Mouse (Mus musculus) cortical plate, adult 2 months (tissue): Measurements from ENCODE around the gene Mlana. TPM values are rescaled to one million over a fixed set of nuclear protein-coding genes. Genes with fewer than 3 reads are reported as not detected.

Experiments
- H3K27ac ChIP-seq: fragments of 200-500 bp; 2 replicates; pipeline ENCODE4 v1.5.1; 2012; ENCODE audit warnings: low read length, control low read depth, inconsistent platforms; ENCODE audit not compliant: insufficient read depth
- H3K4me1 ChIP-seq: fragments of 200-500 bp; 2 replicates; pipeline ENCODE4 v1.6.1; 2011; ENCODE audit warnings: low read length; ENCODE audit not compliant: control insufficient read depth, insufficient read depth
- H3K4me3 ChIP-seq: fragments of 200-500 bp; 2 replicates; pipeline ENCODE4 v1.5.1; 2011; ENCODE audit warnings: mild to moderate bottlenecking, low read length, control low read depth; ENCODE audit not compliant: insufficient read depth
- CTCF ChIP-seq: fragments of 200-500 bp; IDR thresholded peaks from 2 replicates; pipeline ENCODE4 v1.5.1; 2011; ENCODE audit warnings: mild to moderate bottlenecking, control low read depth, low read length; ENCODE audit not compliant: insufficient read depth; ENCODE audit errors: extremely low read depth
- POLR2A ChIP-seq: fragments of 200-500 bp; IDR thresholded peaks from 2 replicates; pipeline ENCODE4 v1.6.1; 2011; ENCODE audit warnings: mild to moderate bottlenecking, low read length, control low read depth; ENCODE audit not compliant: insufficient read depth; ENCODE audit errors: extremely low read depth
- polyA plus RNA-seq: library from polyadenylated mRNA; depleted of rRNA; stranded (reverse); fragments of >200 nt; gene quantifications from 2 replicates; pipeline ENCODE4 v1.2.3, GENCODE M21; 2012

The Mlana gene
- polyA plus RNA-seq, 1 experiment, result not detected

DNA sequence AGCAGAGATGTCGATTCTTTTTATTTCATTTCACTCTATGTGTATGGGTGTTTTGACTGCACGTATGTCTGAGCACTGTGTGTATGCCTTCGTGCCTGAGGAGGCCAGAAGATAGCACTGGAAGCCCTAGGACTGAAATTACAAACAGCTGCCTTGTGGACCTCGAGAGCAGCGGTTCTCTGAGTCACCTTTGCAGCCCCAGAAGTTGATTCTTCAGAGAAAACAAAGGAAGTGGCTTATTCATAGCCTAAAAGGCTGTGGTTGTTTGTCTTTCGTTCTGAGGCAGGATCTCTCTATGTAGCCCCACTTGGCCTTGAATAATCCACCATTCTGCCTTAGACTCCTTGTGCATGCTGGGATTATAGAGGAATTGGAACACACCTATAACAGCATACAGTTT lies 37.9 kb upstream of the Mlana start:
- H3K27ac ChIP-seq, result no peak overlapping the region
- H3K4me3 ChIP-seq, result no peak overlapping the region
- TF ChIP-seq CTCF (no peak), POLR2A (no peak)
- H3K4me1 ChIP-seq, result no peaks in the 10 kb centered on the region; the same call in none of the 2 replicates

GRCm38 (mm10) chr19:29660835-29661764 lies 36.5 kb upstream of the Mlana start:
- Histone ChIP-seq H3K4me1 (no peaks in the 10 kb centered on the region; the same call in 1 of the 2 replicates), H3K4me3 (no peak overlapping the region), H3K27ac (no peak overlapping the region)
- TF ChIP-seq CTCF, result no peak

GRCm38 (mm10) chr19:29661974-29662580 lies 35.5 kb upstream of the Mlana start:
- Histone ChIP-seq H3K4me3 (no peak overlapping the region), H3K27ac (no peak overlapping the region), H3K4me1 (no peaks in the 10 kb centered on the region; the same call in 1 of the 2 replicates)
- TF ChIP-seq POLR2A, result no peak
- no peak for TF ChIP-seq CTCF

- no peak for TF ChIP-seq POLR2A
- TF ChIP-seq CTCF, result no peak
- no peak overlapping the region for H3K4me3 ChIP-seq
- H3K4me1 ChIP-seq, result no peaks in the 10 kb centered on the region; the same call in 1 of the 2 replicates
- no peak overlapping the region for H3K27ac ChIP-seq
Measured at GRCm38 (mm10) chr19:29663780-29664179, 33.8 kb upstream of the Mlana start.

GRCm38 (mm10) chr19:29664934-29665333 lies 32.7 kb upstream of the Mlana start:
- Histone ChIP-seq H3K4me3 (no peak overlapping the region), H3K4me1 (no peaks in the 10 kb centered on the region; the same call in 1 of the 2 replicates), H3K27ac (no peak overlapping the region)
- TF ChIP-seq CTCF, result no peak
- TF ChIP-seq POLR2A, result no peak

DNA sequence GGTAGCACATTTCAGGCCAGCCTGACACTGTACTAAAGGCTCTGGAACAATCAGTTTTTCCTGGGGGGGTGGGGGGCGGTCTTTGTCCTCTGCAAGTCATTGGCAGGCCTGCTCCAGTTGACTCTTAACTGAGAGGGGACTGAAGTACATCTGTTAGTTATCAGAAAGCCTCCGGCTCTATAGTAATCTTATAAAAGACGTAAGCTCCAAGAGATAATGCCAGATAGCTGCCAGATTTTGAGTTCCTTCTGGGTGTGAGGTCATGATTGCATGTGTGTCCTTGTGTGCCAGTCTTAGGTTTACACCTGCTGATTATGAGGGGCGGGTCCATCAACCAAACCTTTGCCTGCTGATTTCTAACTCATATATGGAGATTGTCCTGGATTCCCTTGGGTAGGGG lies 31.5 kb upstream of the Mlana start:
- H3K4me3 ChIP-seq, result no peak overlapping the region
- H3K4me1 ChIP-seq, result no peaks in the 10 kb centered on the region; the same call in 1 of the 2 replicates
- H3K27ac ChIP-seq, result no peak overlapping the region
- TF ChIP-seq POLR2A (no peak), CTCF (no peak)

- TF ChIP-seq CTCF (no peak), POLR2A (no peak)
- Histone ChIP-seq H3K4me1 (no peaks in the 10 kb centered on the region), H3K27ac (no peak overlapping the region), H3K4me3 (no peak overlapping the region)
Measured at GRCm38 (mm10) chr19:29666965-29667594, 30.5 kb upstream of the Mlana start.

GRCm38 (mm10) chr19:29668135-29668534 lies 29.5 kb upstream of the Mlana start:
- TF ChIP-seq POLR2A (no peak), CTCF (no peak)
- Histone ChIP-seq H3K4me3 (no peak overlapping the region), H3K4me1 (no peaks in the 10 kb centered on the region), H3K27ac (no peak overlapping the region)

DNA sequence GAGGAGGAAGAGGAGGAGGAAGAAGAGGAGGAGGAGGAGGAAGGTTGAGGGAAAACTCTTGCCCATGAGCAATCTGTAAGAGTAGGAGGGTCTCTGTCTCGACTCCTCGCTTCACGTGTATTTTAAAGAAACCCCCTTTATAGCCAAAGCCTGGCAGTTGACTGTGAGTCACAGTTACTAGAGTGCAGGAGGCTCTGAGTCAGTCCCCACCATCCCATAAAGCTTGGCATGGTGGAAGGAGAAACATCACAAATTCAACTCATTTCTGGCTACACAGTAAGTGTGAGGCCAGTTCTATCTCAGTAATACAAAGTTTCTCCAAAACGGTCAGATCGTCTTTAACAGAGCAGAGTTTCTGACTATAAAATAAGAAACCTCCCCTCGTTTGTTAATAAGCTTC lies 27.4 kb upstream of the Mlana start:
- H3K27ac ChIP-seq, result no peak overlapping the region
- no peak overlapping the region for H3K4me3 ChIP-seq
- H3K4me1 ChIP-seq, result no peaks in the 10 kb centered on the region
- TF ChIP-seq POLR2A, result no peak
- no peak for TF ChIP-seq CTCF
